Mouse (Mus musculus) ovary, adult 18-20 months (tissue): ENCODE measurements around the gene Atcay.
"Not testable (repeated sequence)": the region's sequence is repeated elsewhere in the genome, so short reads cannot be mapped to it uniquely, and the experiment has no call there.

Experiments
- DNase-seq: peaks from one replicate; pipeline ENCODE4 v3.0.0; 2022; ENCODE audit warnings: low spot score, mixed read lengths

Gene Atcay

DNA sequence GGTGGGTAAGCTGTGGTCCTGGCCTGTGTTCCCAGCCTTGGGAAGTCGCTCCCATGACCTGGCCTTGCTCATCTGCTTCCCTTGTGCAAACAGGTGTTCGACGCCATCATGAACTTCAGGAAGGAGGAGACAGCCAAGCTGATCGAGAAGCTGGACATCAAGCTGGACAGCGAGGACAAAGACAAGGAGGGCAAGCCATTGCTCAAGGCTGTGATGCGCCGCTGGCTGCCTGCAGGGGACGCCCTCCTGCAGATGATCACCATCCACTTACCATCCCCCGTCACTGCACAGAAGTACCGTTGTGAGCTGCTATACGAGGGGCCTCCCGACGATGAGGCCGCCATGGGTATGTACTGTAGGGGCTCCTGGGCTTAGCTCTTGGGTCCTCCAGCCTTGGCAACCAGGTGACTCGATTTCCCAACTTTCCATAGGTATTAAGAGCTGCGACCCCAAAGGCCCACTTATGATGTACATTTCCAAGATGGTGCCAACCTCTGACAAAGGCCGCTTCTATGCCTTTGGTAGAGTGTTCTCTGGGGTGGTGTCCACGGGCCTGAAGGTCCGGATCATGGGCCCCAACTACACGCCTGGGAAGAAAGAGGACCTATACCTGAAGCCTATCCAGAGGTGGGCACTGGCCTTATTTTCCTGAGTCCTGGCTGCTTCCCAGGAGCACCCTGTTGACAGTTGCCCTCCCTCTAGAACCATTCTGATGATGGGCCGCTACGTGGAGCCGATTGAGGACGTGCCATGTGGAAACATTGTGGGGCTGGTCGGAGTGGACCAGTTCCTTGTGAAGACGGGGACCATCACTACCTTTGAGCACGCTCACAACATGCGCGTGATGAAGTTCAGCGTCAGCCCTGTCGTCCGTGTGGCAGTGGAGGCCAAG lies 50.9 kb downstream of the Atcay start:
- no peak for DNase-seq

DNA sequence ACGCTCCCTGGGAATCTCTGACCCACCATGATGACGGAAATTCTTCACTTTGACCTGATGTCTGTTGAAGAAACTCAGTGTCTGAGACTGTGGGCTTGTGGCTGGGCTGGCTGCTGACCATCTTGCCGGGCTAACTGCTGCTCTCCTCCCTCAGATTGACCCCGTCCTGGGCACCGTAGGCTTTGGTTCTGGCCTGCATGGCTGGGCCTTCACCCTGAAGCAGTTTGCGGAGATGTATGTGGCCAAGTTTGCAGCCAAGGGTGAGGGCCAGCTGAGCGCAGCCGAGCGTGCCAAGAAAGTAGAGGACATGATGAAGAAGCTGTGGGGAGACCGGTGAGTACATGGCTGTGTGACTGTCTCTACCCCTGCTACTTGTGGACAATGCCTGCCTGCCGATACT lies 51.7 kb downstream of the Atcay start:
- DNase-seq, result no peak

GRCm38 (mm10) chr10:81177958-81178712 lies 52.5 kb downstream of the Atcay start:
- no peak for DNase-seq

DNA sequence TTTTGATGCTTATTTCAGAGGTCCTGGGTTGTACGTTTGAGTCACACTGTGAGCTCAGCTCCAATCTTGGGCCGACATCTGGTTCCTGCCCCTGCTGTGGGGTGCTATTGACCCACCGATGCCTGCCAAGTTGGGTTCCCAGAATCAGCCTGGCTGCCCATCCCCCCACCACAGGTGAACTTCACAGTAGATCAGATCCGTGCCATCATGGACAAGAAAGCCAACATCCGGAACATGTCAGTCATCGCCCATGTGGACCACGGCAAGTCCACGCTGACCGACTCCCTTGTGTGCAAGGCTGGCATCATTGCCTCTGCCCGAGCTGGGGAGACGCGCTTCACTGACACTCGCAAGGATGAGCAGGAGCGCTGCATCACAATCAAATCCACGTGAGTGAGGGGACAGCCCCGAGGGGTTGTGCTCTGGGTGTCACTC lies 53.1 kb downstream of the Atcay start:
- no peak for DNase-seq

- DNase-seq, result peak; percentile 96
These were observed 54.0 kb downstream of the Atcay start, which contains the start of gene Eef2 for GRCm38 (mm10) chr10:81176466-81177271. Gene Eef2 (plus strand): TSS chr10:81176631.

GRCm38 (mm10) chr10:81175936-81176465 lies 54.6 kb downstream of the Atcay start:
- no peak for DNase-seq

GRCm38 (mm10) chr10:81175345-81175701 lies 55.3 kb downstream of the Atcay start:
- DNase-seq, result not testable (repeated sequence)

GRCm38 (mm10) chr10:81174617-81175344 lies 55.9 kb downstream of the Atcay start:
- peak; percentile 72 for DNase-seq

DNA sequence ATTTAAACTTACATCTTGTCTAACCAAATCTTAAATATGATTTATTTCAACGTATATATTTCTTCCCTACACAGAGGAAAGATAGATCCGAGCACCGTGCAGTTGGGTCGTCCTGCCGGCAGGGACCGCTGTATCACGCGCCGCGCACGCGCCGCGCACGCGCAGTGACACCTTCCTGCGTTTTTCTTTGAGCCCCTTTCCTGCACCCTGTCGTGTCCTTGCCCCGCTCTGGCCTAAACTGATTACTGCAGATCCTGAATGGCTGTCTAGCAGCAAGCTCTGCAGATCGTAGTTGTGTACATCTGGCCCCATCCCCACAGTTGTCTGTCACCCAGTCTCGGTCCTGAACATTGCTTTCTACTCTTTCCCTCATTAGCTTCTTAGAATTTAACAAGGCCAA lies 57.5 kb downstream of the Atcay start:
- peak; percentile 70 for DNase-seq

DNA sequence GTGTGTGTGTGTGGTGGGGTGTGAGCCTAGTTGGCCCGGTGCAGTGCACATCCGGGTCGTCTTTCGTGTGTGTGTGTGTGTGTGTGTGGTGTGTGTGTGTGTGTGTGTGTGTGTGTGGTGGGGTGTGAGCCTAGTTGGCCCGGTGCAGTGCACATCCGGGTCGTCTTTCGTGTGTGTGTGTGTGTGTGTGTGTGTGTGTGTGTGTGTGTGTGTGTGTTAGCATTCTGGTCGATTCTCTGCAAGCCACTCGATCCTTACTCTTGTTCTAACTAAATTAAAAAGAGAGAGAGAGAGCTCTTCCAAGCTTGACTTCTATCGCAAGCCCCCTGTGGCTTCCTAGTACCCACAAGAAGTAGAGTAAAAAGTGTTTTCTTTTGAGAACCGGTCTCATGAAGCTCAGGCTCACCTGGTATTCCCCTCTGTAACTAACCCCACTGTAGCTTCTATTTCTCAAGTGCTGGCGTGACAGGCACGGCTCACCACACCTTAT lies 61.2 kb downstream of the Atcay start:
- DNase-seq, result not testable (repeated sequence)

DNA sequence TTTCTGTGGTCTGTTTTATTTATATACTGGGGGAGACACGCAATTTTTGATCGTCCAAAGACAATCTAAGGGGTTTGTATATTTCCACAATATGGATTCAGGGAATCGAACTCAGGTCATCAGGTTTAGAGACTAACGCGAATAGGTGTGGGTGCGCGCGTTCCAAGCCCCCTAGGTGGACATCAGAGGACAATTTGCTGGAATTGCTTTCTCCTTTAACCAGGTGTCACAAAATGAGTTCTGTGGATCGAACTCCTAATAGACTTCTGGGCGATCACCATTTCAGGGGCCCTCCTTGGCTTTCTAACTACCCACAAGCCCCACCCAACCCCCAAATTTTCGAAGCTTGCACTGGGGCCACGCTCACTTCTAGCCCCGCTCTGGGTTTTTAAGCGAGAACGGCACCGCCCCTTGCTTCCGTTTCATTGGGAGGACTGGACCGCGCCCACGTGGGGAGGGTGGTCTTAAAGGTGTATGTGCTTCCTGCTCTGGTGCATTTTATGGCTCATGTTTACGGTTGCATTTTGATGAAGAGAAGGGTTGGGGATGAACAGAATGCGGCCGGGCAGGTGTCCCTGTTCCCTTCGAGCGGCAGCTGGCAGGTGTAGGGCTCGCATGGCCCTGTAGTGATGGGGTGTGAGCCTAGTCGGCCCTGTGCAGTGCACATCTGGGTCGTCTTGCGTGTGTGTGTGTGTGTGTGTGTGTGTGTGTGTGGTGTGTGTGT lies 62.0 kb downstream of the Atcay start:
- peak; percentile 78 for DNase-seq

- no peak for DNase-seq
These were observed 62.6 kb downstream of the Atcay start for GRCm38 (mm10) chr10:81168087-81168431.

GRCm38 (mm10) chr10:81167200-81168086 lies 63.2 kb downstream of the Atcay start, which contains the start of gene Pias4:
Gene Pias4 (minus strand): TSS chr10:81167923.
- DNase-seq, result peak; percentile 99

DNA sequence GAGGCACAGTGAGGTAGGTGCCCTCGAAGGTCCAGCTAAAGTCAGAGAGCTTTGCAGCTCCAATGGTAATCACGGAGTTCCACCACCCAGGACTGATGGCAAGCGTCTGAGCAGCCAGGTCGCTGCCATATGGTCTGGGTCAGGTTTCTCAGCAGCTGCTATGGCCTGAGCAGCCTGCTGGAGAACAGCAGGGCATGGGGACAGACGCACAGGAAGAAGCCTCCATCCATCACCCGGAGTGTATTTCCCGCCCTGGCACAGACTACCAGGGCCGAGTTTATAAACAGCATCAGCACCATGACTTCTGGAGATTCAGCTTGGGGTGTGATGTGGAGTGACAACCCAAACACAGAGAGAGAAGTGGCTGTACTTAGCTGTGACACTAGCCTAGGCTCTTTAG lies 65.5 kb downstream of the Atcay start:
- no peak for DNase-seq

DNA sequence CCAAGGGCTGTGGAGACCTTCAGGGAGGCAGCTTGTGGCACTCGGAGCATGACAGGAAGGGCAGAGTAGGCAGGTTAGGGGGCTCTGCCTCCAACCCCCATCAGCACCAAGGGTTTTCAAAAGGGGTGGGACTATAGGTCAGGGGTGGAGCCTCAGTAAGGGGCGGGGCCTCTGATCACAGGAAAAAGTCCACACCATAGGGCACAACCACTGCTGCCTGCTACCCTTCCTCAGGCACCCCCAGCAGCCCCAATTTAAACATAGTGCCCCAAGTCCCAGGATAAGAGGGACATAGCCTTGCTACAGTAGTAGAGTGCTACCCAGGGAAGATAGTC lies 68.3 kb downstream of the Atcay start:
- no peak for DNase-seq

GRCm38 (mm10) chr10:81161602-81162317 lies 68.9 kb downstream of the Atcay start:
- DNase-seq, result no peak

- DNase-seq, result no peak
These were observed 75.9 kb downstream of the Atcay start for GRCm38 (mm10) chr10:81154736-81155135.
